Mouse (Mus musculus): Measurements from ENCODE around the gene Kynu. TPM values are rescaled to one million over a fixed set of nuclear protein-coding genes. Genes with fewer than 3 reads are reported as not detected.

The Kynu gene
- polyA plus RNA-seq, 1 experiment = not detected

DNA sequence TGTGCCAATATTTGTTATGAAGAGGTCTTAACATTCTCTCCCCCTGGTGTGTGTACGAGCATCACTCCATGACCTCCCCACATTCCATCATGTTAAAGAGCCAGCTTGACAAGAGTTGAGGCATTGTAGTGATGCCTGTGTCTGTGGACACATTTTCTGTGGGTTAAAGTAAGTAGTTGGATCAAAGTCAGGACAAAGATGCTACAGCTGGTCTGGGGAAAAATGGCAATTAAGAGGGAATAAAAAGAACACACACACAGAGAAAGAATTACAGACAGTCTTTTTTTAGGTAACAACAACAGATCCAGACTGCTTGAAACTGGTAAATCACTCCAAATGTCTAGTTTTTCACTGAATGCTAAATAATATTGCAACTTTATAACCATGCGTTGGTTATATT lies 135.3 kb downstream of the Kynu start:
- WGBS = 88% methylated on average over 2 of the region's 2 CpGs
- no peak overlapping the region for H3K27ac ChIP-seq (ENCODE audit: insufficient read depth, low read depth, low read length)
- TF ChIP-seq POLR2A (IDR thresholded peaks at IDR 0.05; ENCODE audit: insufficient read depth, low read depth, low read length) (no peak), CTCF (IDR thresholded peaks at IDR 0.05; ENCODE audit: insufficient read depth, low read depth, low read length) (no peak)
- no peak overlapping the region for H3K4me3 ChIP-seq (ENCODE audit: insufficient read depth, low read depth, low read length)
- no peaks in the 10 kb centered on the region for H3K4me1 ChIP-seq (ENCODE audit: control insufficient read depth, insufficient read depth, low read length)

DNA sequence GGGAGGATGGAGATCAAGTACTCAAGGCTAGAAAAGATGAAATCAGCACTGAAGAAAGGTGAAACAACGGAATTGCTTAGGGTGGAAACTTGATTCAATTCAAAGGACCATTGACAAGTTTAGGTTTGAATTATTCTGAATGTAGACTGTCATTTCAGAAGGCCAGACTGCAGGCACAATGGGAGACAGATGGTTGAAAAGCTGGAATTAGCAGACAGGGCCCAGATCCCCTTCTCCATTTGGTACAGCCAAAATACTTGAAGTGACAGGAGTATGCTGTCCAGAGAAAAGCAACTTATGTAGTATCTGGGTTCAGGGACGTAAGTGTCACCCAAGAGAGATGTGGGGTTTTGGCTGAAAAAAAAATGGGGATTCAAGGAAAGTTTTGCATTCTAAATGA lies 136.2 kb downstream of the Kynu start:
- Histone ChIP-seq H3K4me1 (ENCODE audit: control insufficient read depth, insufficient read depth, low read length) (no peaks in the 10 kb centered on the region), H3K27ac (ENCODE audit: insufficient read depth, low read depth, low read length) (no peak overlapping the region), H3K4me3 (ENCODE audit: insufficient read depth, low read depth, low read length) (no peak overlapping the region)
- no peak for TF ChIP-seq POLR2A (IDR thresholded peaks at IDR 0.05; ENCODE audit: insufficient read depth, low read depth, low read length)
- TF ChIP-seq CTCF (IDR thresholded peaks at IDR 0.05; ENCODE audit: insufficient read depth, low read depth, low read length) = no peak
- 88% methylated on average over 2 of the region's 2 CpGs for WGBS

DNA sequence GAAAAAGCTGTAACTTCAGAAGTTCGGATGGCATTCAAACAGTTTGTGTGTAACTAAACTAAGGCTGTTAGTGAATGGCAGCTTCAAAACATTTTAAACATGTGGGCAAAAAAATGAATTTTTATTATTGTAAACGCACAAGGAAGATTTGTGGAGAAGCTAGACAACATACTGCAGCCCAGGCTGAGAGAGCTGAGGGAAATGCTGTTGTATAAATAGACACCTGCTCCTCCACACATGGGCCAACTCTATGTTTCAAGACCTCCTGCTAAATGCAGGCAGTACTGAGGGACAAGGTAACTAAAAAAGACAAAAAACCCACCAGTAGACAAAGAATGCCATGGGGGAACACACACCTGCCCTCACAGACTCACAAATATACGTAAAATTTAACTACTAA lies 140.5 kb downstream of the Kynu start:
- WGBS = 92% methylated on average over 3 of the region's 3 CpGs
- TF ChIP-seq POLR2A (IDR thresholded peaks at IDR 0.05; ENCODE audit: insufficient read depth, low read depth, low read length) = no peak
- no peak for TF ChIP-seq CTCF (IDR thresholded peaks at IDR 0.05; ENCODE audit: insufficient read depth, low read depth, low read length)
- H3K4me1 ChIP-seq (ENCODE audit: control insufficient read depth, insufficient read depth, low read length) = no peaks in the 10 kb centered on the region
- H3K27ac ChIP-seq (ENCODE audit: insufficient read depth, low read depth, low read length) = no peak overlapping the region
- H3K4me3 ChIP-seq (ENCODE audit: insufficient read depth, low read depth, low read length) = no peak overlapping the region

DNA sequence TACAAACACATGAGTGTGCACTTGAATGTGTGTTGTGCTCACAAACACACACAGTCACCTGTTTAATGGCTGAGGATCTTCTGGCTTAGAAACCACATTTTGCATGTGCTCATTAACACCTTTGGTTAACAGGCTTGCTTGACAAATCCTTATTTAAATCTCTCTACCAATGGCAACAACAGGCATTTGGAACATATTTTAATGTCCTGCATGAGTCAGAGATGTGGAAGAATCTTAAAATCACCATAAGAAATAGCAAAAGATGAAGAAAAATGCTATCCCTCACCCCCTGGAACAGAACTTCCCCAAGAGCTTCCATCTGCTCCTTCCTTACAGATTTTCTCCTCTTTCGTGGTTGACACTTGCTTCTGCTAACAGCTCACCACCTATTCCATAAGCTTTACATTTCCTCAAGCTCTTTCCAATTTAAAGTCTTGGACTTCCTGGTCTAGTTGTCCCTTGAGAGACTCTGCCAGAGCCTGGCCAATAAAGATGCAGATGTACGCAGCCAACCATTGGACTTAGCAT lies 157.5 kb downstream of the Kynu start:
- 95% methylated on average over 2 of the region's 2 CpGs for WGBS
- H3K4me1 ChIP-seq (ENCODE audit: control insufficient read depth, insufficient read depth, low read length) = no peaks in the 10 kb centered on the region
- TF ChIP-seq CTCF (IDR thresholded peaks at IDR 0.05; ENCODE audit: insufficient read depth, low read depth, low read length) = no peak
- TF ChIP-seq POLR2A (IDR thresholded peaks at IDR 0.05; ENCODE audit: insufficient read depth, low read depth, low read length) = no peak
- no peak overlapping the region for H3K27ac ChIP-seq (ENCODE audit: insufficient read depth, low read depth, low read length)
- H3K4me3 ChIP-seq (ENCODE audit: insufficient read depth, low read depth, low read length) = no peak overlapping the region

DNA sequence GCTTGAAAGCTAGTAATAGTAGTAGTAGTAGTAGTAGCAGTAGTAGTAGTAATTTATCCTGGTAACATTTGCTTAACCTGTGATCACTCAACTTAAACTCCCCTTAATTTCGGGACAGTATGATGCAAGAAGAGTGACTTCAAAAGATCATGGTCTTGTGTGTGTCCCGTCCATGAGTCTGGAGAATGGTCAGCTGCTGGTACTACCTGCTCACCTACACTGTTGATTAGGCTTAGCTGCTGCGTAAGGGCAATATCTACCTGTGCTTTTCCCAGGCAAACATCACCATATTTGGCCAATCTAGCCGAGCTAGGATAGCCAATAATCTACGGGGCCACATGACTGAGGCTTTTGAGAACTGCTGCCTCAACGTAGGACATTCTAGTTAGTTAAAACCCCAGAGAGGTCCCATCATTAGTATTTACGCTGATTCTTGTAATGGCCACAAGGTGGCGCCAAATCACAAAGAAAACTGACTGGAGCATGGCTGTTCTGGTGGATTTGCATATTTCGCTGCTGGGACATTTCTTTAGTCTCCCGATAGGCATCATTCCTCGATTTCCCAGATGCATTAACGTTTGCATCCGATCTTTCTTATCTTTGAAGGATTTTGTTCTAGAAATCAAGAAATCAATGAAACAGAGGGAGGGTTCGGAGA lies 167.4 kb downstream of the Kynu start:
- Histone ChIP-seq H3K27ac (ENCODE audit: insufficient read depth, low read depth, low read length) (no peak overlapping the region), H3K4me1 (ENCODE audit: control insufficient read depth, insufficient read depth, low read length) (no peaks in the 10 kb centered on the region), H3K4me3 (ENCODE audit: insufficient read depth, low read depth, low read length) (no peak overlapping the region)
- 16% methylated on average over 14 of the region's 14 CpGs for WGBS
- TF ChIP-seq POLR2A (IDR thresholded peaks at IDR 0.05; ENCODE audit: insufficient read depth, low read depth, low read length) (no peak), CTCF (IDR thresholded peaks at IDR 0.05; ENCODE audit: insufficient read depth, low read depth, low read length) (no peak)

DNA sequence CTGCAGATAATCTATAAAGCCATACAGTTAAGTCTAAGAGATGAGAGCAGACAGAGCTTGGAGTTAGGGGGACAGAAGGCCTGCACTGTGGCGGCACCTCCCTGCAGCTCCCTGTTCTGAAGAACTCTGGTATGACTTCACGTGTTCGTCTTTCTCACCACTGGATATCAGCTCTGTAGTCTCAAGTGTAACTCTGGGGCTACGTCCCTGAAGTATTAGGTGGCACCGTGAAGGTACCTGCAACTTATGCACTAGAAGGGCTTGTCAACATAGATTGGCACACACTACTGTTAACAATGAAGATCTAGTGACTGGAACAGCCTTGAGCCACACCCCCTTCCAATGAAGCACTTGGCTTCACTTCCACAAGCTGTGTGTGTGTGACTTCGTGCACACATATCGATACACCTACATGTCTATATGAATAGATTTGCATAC lies 168.0 kb downstream of the Kynu start:
- Histone ChIP-seq H3K4me1 (ENCODE audit: control insufficient read depth, insufficient read depth, low read length) (no peaks in the 10 kb centered on the region), H3K27ac (ENCODE audit: insufficient read depth, low read depth, low read length) (no peak overlapping the region), H3K4me3 (ENCODE audit: insufficient read depth, low read depth, low read length) (no peak overlapping the region)
- WGBS = 60% methylated on average over 7 of the region's 7 CpGs
- TF ChIP-seq CTCF (IDR thresholded peaks at IDR 0.05; ENCODE audit: insufficient read depth, low read depth, low read length) = no peak
- no peak for TF ChIP-seq POLR2A (IDR thresholded peaks at IDR 0.05; ENCODE audit: insufficient read depth, low read depth, low read length)

DNA sequence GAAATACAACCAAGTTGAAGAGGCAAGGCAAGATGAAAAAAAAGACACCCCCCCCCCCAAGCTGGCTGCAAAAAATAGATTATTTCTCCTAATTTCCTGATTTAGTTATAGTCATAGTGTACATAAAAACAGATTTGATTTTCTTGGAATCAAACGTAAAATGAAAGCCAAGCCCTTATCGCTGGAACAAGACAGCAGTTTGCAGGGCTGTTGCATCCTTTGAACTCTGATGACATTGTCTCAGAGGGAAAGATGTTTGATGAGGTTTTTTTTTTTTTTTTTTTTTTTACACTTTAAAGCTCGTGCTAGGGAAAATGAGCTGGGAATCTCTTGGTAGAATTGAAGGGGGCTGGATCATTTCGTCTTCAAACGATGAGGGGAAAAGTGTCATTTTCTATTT lies 172.1 kb downstream of the Kynu start:
- TF ChIP-seq POLR2A (IDR thresholded peaks at IDR 0.05; ENCODE audit: insufficient read depth, low read depth, low read length) (no peak), CTCF (IDR thresholded peaks at IDR 0.05; ENCODE audit: insufficient read depth, low read depth, low read length) (no peak)
- Histone ChIP-seq H3K4me1 (ENCODE audit: control insufficient read depth, insufficient read depth, low read length) (no peaks in the 10 kb centered on the region), H3K27ac (ENCODE audit: insufficient read depth, low read depth, low read length) (no peak overlapping the region), H3K4me3 (ENCODE audit: insufficient read depth, low read depth, low read length) (no peak overlapping the region)
- WGBS = 66% methylated on average over 5 of the region's 5 CpGs

DNA sequence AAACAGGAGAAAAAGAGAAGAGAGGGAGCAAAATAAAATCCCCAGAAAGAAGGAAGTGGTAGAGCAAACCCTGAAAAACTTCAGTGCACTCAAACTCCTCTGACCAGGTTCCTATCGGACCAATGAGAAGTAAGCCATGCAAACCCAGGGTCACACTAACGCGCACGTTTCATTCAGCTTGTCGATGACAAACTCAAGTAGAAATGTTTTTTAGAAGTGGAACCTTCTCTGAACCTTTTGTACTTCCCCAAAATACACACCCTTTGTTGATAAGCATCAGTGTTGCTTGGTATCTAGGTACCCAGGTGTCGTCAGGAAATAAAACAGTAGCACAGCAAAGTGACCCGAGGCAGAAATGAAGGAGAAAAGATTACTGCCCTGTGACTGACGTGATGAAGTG lies 172.6 kb downstream of the Kynu start:
- Histone ChIP-seq H3K4me3 (ENCODE audit: insufficient read depth, low read depth, low read length) (no peak overlapping the region), H3K27ac (ENCODE audit: insufficient read depth, low read depth, low read length) (no peak overlapping the region), H3K4me1 (ENCODE audit: control insufficient read depth, insufficient read depth, low read length) (no peaks in the 10 kb centered on the region)
- TF ChIP-seq CTCF (IDR thresholded peaks at IDR 0.05; ENCODE audit: insufficient read depth, low read depth, low read length) = no peak
- TF ChIP-seq POLR2A (IDR thresholded peaks at IDR 0.05; ENCODE audit: insufficient read depth, low read depth, low read length) = no peak
- WGBS = 90% methylated on average over 8 of the region's 8 CpGs

DNA sequence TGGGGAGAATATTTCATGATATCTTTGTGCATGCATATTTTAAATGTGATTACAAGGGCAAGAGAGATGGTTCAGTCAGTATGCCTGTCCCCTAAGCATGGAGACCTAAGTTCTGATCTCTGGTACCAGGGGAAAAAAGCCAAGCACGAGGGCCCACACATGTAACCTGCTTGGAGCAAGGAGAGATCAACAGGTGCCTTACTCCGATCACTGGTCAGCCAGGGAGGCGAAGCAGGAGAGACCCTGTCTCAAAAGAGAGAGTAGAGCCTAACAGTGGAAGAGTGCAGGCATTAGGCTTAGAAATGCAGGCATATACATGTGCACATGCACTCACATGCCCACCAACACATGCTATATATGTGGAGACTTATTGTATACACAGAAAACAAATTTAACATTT lies 173.7 kb downstream of the Kynu start:
- TF ChIP-seq POLR2A (IDR thresholded peaks at IDR 0.05; ENCODE audit: insufficient read depth, low read depth, low read length) (no peak), CTCF (IDR thresholded peaks at IDR 0.05; ENCODE audit: insufficient read depth, low read depth, low read length) (no peak)
- no peak overlapping the region for H3K4me3 ChIP-seq (ENCODE audit: insufficient read depth, low read depth, low read length)
- no peak overlapping the region for H3K27ac ChIP-seq (ENCODE audit: insufficient read depth, low read depth, low read length)
- H3K4me1 ChIP-seq (ENCODE audit: control insufficient read depth, insufficient read depth, low read length) = no peaks in the 10 kb centered on the region
- WGBS = 92% methylated on average over 3 of the region's 3 CpGs

Other genes with a start within 250 kb of the Kynu start
- gene Arhgap15, start 193.5 kb downstream of the Kynu start, polyA plus RNA-seq (2012; ENCODE audit: insufficient read depth, insufficient read length, low replicate concordance, missing spikeins) = not detected in 2 replicates

All from olfactory bulb, adult 2 months (tissue).